ENCODE assay signal across 14 mouse cellular contexts in genomic region chr10:7144081-7144783, GRCm38 (mm10).
DNase-seq lines count a peak whose midpoint lies in the region; ATAC-seq lines count a peak whose summit lies in the region.
"Had no signal": no experiment of that assay in that cellular context is flagged by ENCODE, and none has a peak within 500 bp of the region (broad histone marks: within the 10 kb centered on the region; RNA-seq: fewer than 3 reads in every experiment).

No protein-coding gene starts in this region.

- WGBS in heart, embryonic 15.5 days = 47% methylated on average over 13 of the region's 13 CpGs
- WGBS in heart, embryonic 10.5 days = 77% methylated on average over 13 of the region's 13 CpGs
- WGBS in hindbrain, embryonic 16.5 days = 59% methylated on average over 13 of the region's 13 CpGs

- DNase-seq in heart, embryonic 10.5 days (ENCODE audit: low spot score) = no peak
- DNase-seq in Muller cell, postnatal 12 days (ENCODE audit: inconsistent ontology term) = peak; percentile 85
- DNase-seq in lung, postnatal 25 days (ENCODE audit: low spot score) = peak; percentile 26
- DNase-seq in frontal cortex, postnatal 10 days (ENCODE audit: low spot score in 2 of 2) = no peak
- DNase-seq: adrenal gland, postnatal 36 days; cerebellum, adult 11 months had no signal

- H3K4me1 ChIP-seq in heart, embryonic 15.5 days (replicated peaks) = peaks cover 28% of the 10 kb centered on the region
- H3K4me1 ChIP-seq in heart, embryonic 10.5 days = no peaks in the 10 kb centered on the region
- peaks cover 16% of the 10 kb centered on the region for H3K4me1 ChIP-seq in brown adipose tissue, adult 24 weeks (ENCODE audit: control insufficient read depth, insufficient read depth, insufficient read length, low read length)
- H3K4me1 ChIP-seq in hindbrain, embryonic 16.5 days (ENCODE audit: control insufficient read depth, insufficient read depth, low read depth, low read length) = no peaks in the 10 kb centered on the region
- H3K4me1 ChIP-seq: hindbrain, embryonic 15.5 days had no signal

- no peak for ATAC-seq in heart, embryonic 15.5 days (replicated peaks; ENCODE audit: insufficient number of reproducible peaks, insufficient read depth, low FRiP score, low read depth)
- no peak for ATAC-seq in hindbrain, embryonic 16.5 days
- ATAC-seq: CD4-positive, CD25-positive, alpha-beta regulatory T cell, adult 4 months had no signal

- H3K27me3 ChIP-seq in heart, embryonic 15.5 days = no peaks in the 10 kb centered on the region
- no peaks in the 10 kb centered on the region for H3K27me3 ChIP-seq in heart, embryonic 10.5 days (ENCODE audit: insufficient read depth, poor library complexity, severe bottlenecking)
- H3K27me3 ChIP-seq in hindbrain, embryonic 16.5 days (replicated peaks; ENCODE audit: control insufficient read depth, insufficient read depth, low read length) = no peaks in the 10 kb centered on the region
- H3K27me3 ChIP-seq: hindbrain, embryonic 15.5 days; limb, embryonic 13.5 days had no signal

- H3K9ac ChIP-seq in heart, embryonic 15.5 days = no peak overlapping the region
- no peak overlapping the region for H3K9ac ChIP-seq in hindbrain, embryonic 16.5 days (ENCODE audit: low read depth, low read length)
- H3K9ac ChIP-seq: hindbrain, embryonic 15.5 days; limb, embryonic 13.5 days had no signal

- no peak overlapping the region for H3K4me3 ChIP-seq in heart, embryonic 15.5 days
- H3K4me3 ChIP-seq in heart, embryonic 10.5 days = no peak overlapping the region
- H3K4me3 ChIP-seq in brown adipose tissue, adult 24 weeks (ENCODE audit: insufficient read depth, low read depth, low read length) = no peak overlapping the region
- no peak overlapping the region for H3K4me3 ChIP-seq in hindbrain, embryonic 16.5 days (ENCODE audit: low read length)
- H3K4me3 ChIP-seq: hindbrain, embryonic 15.5 days; limb, embryonic 13.5 days; myocyte had no signal

- H3K4me2 ChIP-seq in heart, embryonic 15.5 days = no peak overlapping the region
- H3K4me2 ChIP-seq in hindbrain, embryonic 16.5 days (ENCODE audit: low read length) = no peak overlapping the region
- H3K4me2 ChIP-seq: hindbrain, embryonic 15.5 days; limb, embryonic 13.5 days; midbrain, embryonic 11.5 days had no signal

- H3K36me3 ChIP-seq in heart, embryonic 15.5 days = 0 out of 2 replicates have a peak, but pooled peaks cover 4% of the 10 kb centered on the region
- H3K36me3 ChIP-seq in heart, embryonic 10.5 days = peaks cover 3% of the 10 kb centered on the region; the same call in 1 of the 2 replicates
- H3K36me3 ChIP-seq in hindbrain, embryonic 16.5 days (ENCODE audit: control insufficient read depth, insufficient read depth, low read length) = no peaks in the 10 kb centered on the region
- H3K36me3 ChIP-seq: hindbrain, embryonic 15.5 days had no signal

- H3K27ac ChIP-seq in heart, embryonic 15.5 days = peak overlapping the region; percentile 63
- H3K27ac ChIP-seq in heart, embryonic 10.5 days = no peak overlapping the region
- H3K27ac ChIP-seq in brown adipose tissue, adult 24 weeks (replicated peaks; ENCODE audit: low read depth, low read length) = peak overlapping the region; percentile 26
- no peak overlapping the region for H3K27ac ChIP-seq in hindbrain, embryonic 16.5 days (ENCODE audit: low read depth, low read length)
- H3K27ac ChIP-seq: hindbrain, embryonic 15.5 days; limb, embryonic 13.5 days had no signal

- no peaks in the 10 kb centered on the region for H3K9me3 ChIP-seq in heart, embryonic 15.5 days (replicated peaks)
- H3K9me3 ChIP-seq in heart, embryonic 10.5 days = no peaks in the 10 kb centered on the region
- no peaks in the 10 kb centered on the region for H3K9me3 ChIP-seq in hindbrain, embryonic 16.5 days (ENCODE audit: control insufficient read depth, low read length)
- H3K9me3 ChIP-seq: hindbrain, embryonic 15.5 days; limb, embryonic 13.5 days had no signal

Comparison
In these comparisons a context has a peak if more than half of its experiments do, and no peak if none do; other contexts are left out.
1. H3K27ac ChIP-seq: peak in heart, embryonic 15.5 days (single experiment) and brown adipose tissue, adult 24 weeks (single experiment); none in heart, embryonic 10.5 days (single experiment) and hindbrain, embryonic 16.5 days (single experiment).
2. DNase-seq: peak in Muller cell, postnatal 12 days (single experiment) and lung, postnatal 25 days (single experiment); none in heart, embryonic 10.5 days (single experiment) and frontal cortex, postnatal 10 days (0 of 2).